Mouse (Mus musculus): ENCODE results near the gene Manbal.
A peak's percentile ranks its signal among the peaks of the same experiment; 100 is the strongest.
"Not testable (repeated sequence)": the region's sequence is repeated elsewhere in the genome, so short reads cannot be mapped to it uniquely, and the experiment has no call there.

Gene Manbal

GRCm38 (mm10) chr2:157367991-157368390, 597 bp downstream of the Manbal start:
- DNase-seq (ENCODE audit: low read depth, low spot score) = no peak

- DNase-seq (ENCODE audit: low read depth, low spot score) = no peak
Observed at GRCm38 (mm10) chr2:157371696-157372095, 4.3 kb downstream of the Manbal start.

- DNase-seq (ENCODE audit: low read depth, low spot score) = no peak
Observed at GRCm38 (mm10) chr2:157373681-157374080, 6.3 kb downstream of the Manbal start.

- no peak for DNase-seq (ENCODE audit: low read depth, low spot score)
Observed at GRCm38 (mm10) chr2:157375051-157375450, 7.7 kb downstream of the Manbal start.

- DNase-seq (ENCODE audit: low read depth, low spot score) = peak; percentile 8
Observed at GRCm38 (mm10) chr2:157375794-157376757, 8.7 kb downstream of the Manbal start.

GRCm38 (mm10) chr2:157376995-157377394, 9.6 kb downstream of the Manbal start:
- DNase-seq (ENCODE audit: low read depth, low spot score) = no peak

- DNase-seq (ENCODE audit: low read depth, low spot score) = no peak
Observed at GRCm38 (mm10) chr2:157384836-157385235, 17.4 kb downstream of the Manbal start.

GRCm38 (mm10) chr2:157388901-157389590, 21.7 kb downstream of the Manbal start:
- DNase-seq (ENCODE audit: low read depth, low spot score) = not testable (repeated sequence)

GRCm38 (mm10) chr2:157389591-157389921, 22.2 kb downstream of the Manbal start:
- no peak for DNase-seq (ENCODE audit: low read depth, low spot score)

- no peak for DNase-seq (ENCODE audit: low read depth, low spot score)
Observed at GRCm38 (mm10) chr2:157392331-157392730, 24.9 kb downstream of the Manbal start.

- DNase-seq (ENCODE audit: low read depth, low spot score) = no peak
Observed at GRCm38 (mm10) chr2:157393549-157393948, 26.2 kb downstream of the Manbal start.

GRCm38 (mm10) chr2:157394868-157395267, 27.5 kb downstream of the Manbal start:
- DNase-seq (ENCODE audit: low read depth, low spot score) = no peak

- DNase-seq (ENCODE audit: low read depth, low spot score) = no peak
Observed at GRCm38 (mm10) chr2:157395371-157395770, 28.0 kb downstream of the Manbal start.

- no peak for DNase-seq (ENCODE audit: low read depth, low spot score)
Observed at GRCm38 (mm10) chr2:157395960-157396359, 28.6 kb downstream of the Manbal start.

GRCm38 (mm10) chr2:157397376-157397775, 30.0 kb downstream of the Manbal start:
- no peak for DNase-seq (ENCODE audit: low read depth, low spot score)

GRCm38 (mm10) chr2:157398539-157398938, 31.1 kb downstream of the Manbal start:
- DNase-seq (ENCODE audit: low read depth, low spot score) = no peak

- DNase-seq (ENCODE audit: low read depth, low spot score) = no peak
Observed at GRCm38 (mm10) chr2:157399797-157400196, 32.4 kb downstream of the Manbal start.

GRCm38 (mm10) chr2:157400491-157400890, 33.1 kb downstream of the Manbal start:
- no peak for DNase-seq (ENCODE audit: low read depth, low spot score)

- no peak for DNase-seq (ENCODE audit: low read depth, low spot score)
Observed at GRCm38 (mm10) chr2:157401261-157401660, 33.9 kb downstream of the Manbal start.

GRCm38 (mm10) chr2:157407596-157407995, 40.2 kb downstream of the Manbal start:
- DNase-seq (ENCODE audit: low read depth, low spot score) = no peak

GRCm38 (mm10) chr2:157409793-157410533, 42.6 kb downstream of the Manbal start:
- no peak for DNase-seq (ENCODE audit: low read depth, low spot score)

- no peak for DNase-seq (ENCODE audit: low read depth, low spot score)
Observed at GRCm38 (mm10) chr2:157411151-157411693, 43.8 kb downstream of the Manbal start.
